Mouse (Mus musculus): Measurements from ENCODE around the gene Olfr212. TPM values are rescaled to one million over a fixed set of nuclear protein-coding genes. Genes with fewer than 3 reads are reported as not detected.
A peak's percentile ranks its signal among the peaks of the same experiment; 100 is the strongest.
"Not testable (repeated sequence)": the region's sequence is repeated elsewhere in the genome, so short reads cannot be mapped to it uniquely, and the experiment has no call there.

Olfr212 gene
- total RNA-seq (2021), result not detected

GRCm38 (mm10) chr6:116506302-116507003, at the start of gene Olfr212:
Gene Olfr212, plus strand, starts transcription at chr6:116506516.
- intact Hi-C loops (cut with DNase I); DNase-seq (ENCODE audit: low spot score): not testable (repeated sequence)

- DNase-seq (ENCODE audit: low spot score), result no peak
- intact Hi-C loops (cut with DNase I), result no loop called here
These were observed 47.6 kb upstream of the Olfr212 start for GRCm38 (mm10) chr6:116458728-116459127.

GRCm38 (mm10) chr6:116459232-116459631, 47.1 kb upstream of the Olfr212 start:
- DNase-seq (ENCODE audit: low spot score), result no peak
- intact Hi-C loops (cut with DNase I), result no loop called here

GRCm38 (mm10) chr6:116460544-116461283, 45.6 kb upstream of the Olfr212 start, which contains the start of gene Alox5:
Gene Alox5, minus strand, starts transcription at chr6:116461178.
- DNase-seq (ENCODE audit: low spot score), result peak; percentile 5

GRCm38 (mm10) chr6:116468081-116468480, 38.2 kb upstream of the Olfr212 start:
- intact Hi-C loops (cut with DNase I), result no loop called here
- no peak for DNase-seq (ENCODE audit: low spot score)

More at GRCm38 (mm10) chr6:116460544-116461283, 45.6 kb upstream of the Olfr212 start, which contains the start of gene Alox5:
- intact Hi-C loops (cut with DNase I), result no loop called here

DNA sequence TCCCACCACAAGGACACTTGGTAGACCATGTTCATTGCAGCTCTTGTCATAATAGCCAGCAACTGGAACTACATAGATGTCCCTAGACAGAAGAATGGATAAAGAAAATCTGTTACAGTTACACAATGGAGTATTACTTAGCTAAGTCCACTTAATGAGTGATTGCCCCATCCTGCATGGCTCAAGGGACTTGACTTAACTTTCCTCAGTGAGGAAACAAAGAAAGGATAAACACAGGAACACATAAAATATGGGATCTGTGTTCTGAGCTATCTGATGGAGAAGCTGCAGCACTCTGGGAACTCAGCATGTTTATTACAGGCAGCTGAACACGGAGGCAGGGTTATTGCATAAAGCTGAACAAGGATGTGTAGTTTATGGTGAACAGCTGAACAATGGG, 21.2 kb upstream of the Olfr212 start:
- DNase-seq (ENCODE audit: low spot score), result no peak
- intact Hi-C loops (cut with DNase I), result no loop called here

DNA sequence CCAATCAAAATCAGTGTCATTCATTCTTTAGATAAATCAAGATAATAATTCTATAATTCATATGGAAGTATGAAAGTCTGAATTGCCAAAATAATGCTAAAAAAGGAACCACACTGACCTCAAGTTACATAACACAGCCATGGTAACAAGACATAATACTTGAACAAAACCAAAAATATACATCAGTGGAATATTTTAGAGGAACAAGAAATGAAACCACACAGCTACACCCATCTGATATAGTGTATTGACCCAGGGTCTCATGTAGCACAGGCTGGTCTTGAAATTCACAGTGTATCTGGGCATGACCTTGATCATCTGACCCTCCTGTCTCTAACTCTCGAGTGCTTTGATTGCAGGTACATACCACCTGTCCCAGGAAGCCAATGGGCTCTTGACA, 19.5 kb upstream of the Olfr212 start:
- intact Hi-C loops (cut with DNase I), result no loop called here
- no peak for DNase-seq (ENCODE audit: low spot score)

DNA sequence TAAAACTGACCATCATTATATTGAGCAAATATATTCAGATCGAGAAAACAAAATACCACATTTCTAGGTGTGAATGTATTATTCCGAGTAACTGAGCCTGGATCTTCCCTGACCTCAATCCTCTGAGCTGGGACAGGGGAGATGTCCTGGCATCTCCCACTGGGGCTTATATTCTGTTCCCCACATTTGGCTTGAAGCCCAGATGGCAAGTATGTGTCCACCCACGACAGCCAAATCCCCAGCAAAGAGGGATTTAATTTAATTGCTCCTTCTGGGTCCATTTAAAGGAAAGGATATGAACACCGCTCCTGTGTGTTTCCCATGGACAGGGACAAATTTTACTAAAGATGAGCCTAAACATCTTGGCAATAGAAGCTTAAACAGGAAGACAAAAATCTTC, 17.5 kb upstream of the Olfr212 start, which contains the start of gene Olfr211:
Olfr211 (plus strand) TSS at position 301 of the 400 bp plus-strand sequence.
- intact Hi-C loops (cut with DNase I), result no loop called here
- no peak for DNase-seq (ENCODE audit: low spot score)

DNA sequence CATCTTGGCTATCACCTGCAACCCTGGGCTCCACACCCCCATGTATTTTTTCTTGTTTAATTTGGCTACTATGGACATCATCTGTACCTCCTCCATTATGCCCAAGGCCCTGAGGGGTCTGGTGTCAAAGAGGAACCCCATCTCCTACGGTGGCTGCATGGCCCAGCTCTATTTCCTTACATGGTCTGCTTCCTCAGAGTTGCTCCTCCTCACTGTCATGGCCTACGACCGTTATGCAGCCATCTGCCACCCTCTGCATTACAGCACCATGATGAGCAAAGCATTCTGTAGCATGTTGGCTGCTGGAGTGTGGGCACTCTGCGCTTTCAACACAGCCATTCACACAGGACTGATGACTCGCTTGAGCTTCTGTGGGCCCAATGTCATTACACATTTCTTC, 12.6 kb upstream of the Olfr212 start:
- no peak for DNase-seq (ENCODE audit: low spot score)
- intact Hi-C loops (cut with DNase I), result no loop called here

DNA sequence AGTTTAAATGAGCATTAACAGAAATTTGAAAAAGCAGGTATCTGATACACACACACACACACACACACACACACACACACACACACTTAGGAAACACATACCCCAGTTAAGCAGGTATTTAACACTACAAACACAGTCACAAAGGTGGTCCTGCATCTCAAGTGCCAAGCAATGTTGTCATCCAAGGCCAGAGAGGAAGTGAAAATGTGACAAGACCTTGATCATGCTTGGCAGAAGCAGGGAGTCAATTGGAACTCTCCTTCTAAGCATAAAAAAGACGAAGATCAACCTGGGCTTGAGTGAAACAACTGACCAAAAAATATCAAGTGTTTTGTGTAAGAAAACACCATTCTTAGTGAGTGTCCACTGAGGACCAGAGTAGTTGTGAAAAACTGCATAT, 10.4 kb upstream of the Olfr212 start:
- intact Hi-C loops (cut with DNase I), result no loop called here
- DNase-seq (ENCODE audit: low spot score), result no peak

- intact Hi-C loops (cut with DNase I), result loop anchor here (2.0 kb wide), 1 partner anchor 24 kb away; the partner anchor contains the start of gene Olfr213
- no peak for DNase-seq (ENCODE audit: low spot score)
These were observed 8.5 kb downstream of the Olfr212 start for GRCm38 (mm10) chr6:116514832-116515231.

- no peak for DNase-seq (ENCODE audit: low spot score)
- intact Hi-C loops (cut with DNase I), result loop anchor here (2.0 kb wide), 1 partner anchor 23 kb away; no protein-coding TSS in a partner anchor
These were observed 31.8 kb downstream of the Olfr212 start, which contains the start of gene Olfr213 for GRCm38 (mm10) chr6:116538156-116538555. Gene Olfr213, plus strand, starts transcription at chr6:116538456.

- no peak for DNase-seq (ENCODE audit: low spot score)
- intact Hi-C loops (cut with DNase I), result no loop called here
These were observed 36.2 kb downstream of the Olfr212 start for GRCm38 (mm10) chr6:116542500-116542899.

- intact Hi-C loops (cut with DNase I); DNase-seq (ENCODE audit: low spot score): not testable (repeated sequence)
These were observed 44.5 kb downstream of the Olfr212 start, which contains the start of gene Gm5580 for GRCm38 (mm10) chr6:116550841-116551240. Gene Gm5580, plus strand, starts transcription at chr6:116551141.

DNA sequence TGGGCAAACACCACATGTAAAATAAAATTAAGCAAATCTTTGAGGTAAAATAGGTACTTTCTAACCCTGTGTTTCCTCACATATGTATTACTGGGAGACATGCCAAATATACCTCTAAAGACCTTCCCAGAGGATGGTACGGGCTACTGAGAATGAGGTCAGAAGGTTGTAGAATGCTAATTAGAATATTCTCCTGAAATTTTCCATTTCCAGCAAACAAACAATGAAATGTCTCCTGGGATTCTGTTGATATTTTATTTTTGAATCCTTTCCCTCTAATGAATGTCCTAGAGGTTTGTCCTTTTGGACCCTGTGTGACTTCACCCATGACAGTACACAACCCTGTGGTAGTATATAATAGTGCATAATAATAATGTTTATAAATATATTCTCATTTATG, 47.6 kb downstream of the Olfr212 start, which contains the start of gene Olfr214:
Olfr214 (plus strand) TSS at position 301 of the 400 bp plus-strand sequence.
- no peak for DNase-seq (ENCODE audit: low spot score)

DNA sequence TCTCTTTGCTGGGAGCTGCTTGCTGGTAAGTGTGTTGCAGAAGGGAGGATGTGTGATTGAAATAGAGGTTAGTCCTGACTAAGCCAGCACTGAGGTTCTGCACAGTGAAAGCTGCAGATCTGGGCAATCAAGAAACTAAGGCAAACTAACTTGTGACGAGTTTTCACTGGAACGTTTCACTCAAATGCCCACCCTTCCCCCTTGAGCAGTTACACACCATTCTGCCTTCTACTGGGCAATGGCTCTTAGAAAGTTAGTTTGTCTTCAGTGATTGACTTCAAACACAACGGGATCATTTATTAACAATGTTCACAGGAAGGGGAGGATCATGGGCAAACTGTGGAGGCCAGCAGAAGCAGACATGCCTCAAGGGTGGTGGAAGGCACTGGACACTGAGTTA, 48.6 kb downstream of the Olfr212 start:
- DNase-seq (ENCODE audit: low spot score), result no peak
- intact Hi-C loops (cut with DNase I), result no loop called here

More for the DNA sequence above, 47.6 kb downstream of the Olfr212 start, which contains the start of gene Olfr214:
- intact Hi-C loops (cut with DNase I), result no loop called here

Other genes starting within 250 kb of the Olfr212 start
- gene Zfand4, start 242.3 kb upstream of the Olfr212 start, total RNA-seq (2021), result 1 to 10 TPM; 3.4 to 5.4 TPM
- gene March8, start 168.5 kb upstream of the Olfr212 start, total RNA-seq (2021), result 10 to 100 TPM; 38.6 to 41.2 TPM
- 10 to 100 TPM in 1 of 2 experiments, 1 to 10 TPM in 1; 8.7 to 10.3 TPM for gene Alox5, start 45.3 kb upstream of the Olfr212 start, total RNA-seq (2021)
- gene Olfr211, start 17.4 kb upstream of the Olfr212 start, total RNA-seq (2021), result not detected
- not detected for gene Olfr213, start 31.9 kb downstream of the Olfr212 start, total RNA-seq (2021)
- gene Gm5580, start 44.6 kb downstream of the Olfr212 start, total RNA-seq (2021), result 1 to 10 TPM; 1.4 to 1.7 TPM
- not detected for gene Olfr214, start 47.7 kb downstream of the Olfr212 start, total RNA-seq (2021)
- not detected for gene Olfr215, start 77.7 kb downstream of the Olfr212 start, total RNA-seq (2021)
- gene Zfp422, start 122.5 kb downstream of the Olfr212 start, total RNA-seq (2021), result 10 to 100 TPM; 19.0 to 20.8 TPM
- 10 to 100 TPM; 45.7 to 58.1 TPM for gene Depp1, start 144.1 kb downstream of the Olfr212 start, total RNA-seq (2021)
- gene Rassf4, start 167.4 kb downstream of the Olfr212 start, total RNA-seq (2021), result 1 to 10 TPM; 5.8 to 8.2 TPM
- gene Tmem72, start 210.4 kb downstream of the Olfr212 start, total RNA-seq (2021), result under 1 TPM in 1 of 2 experiments, not detected in 1; 0.03 TPM